Mouse (Mus musculus) hindbrain, embryonic 11.5 days (tissue): ENCODE data around the gene Gapvd1. TPM values are rescaled to one million over a fixed set of nuclear protein-coding genes. Genes with fewer than 3 reads are reported as not detected.
"Not testable (repeated sequence)": the region's sequence is repeated elsewhere in the genome, so short reads cannot be mapped to it uniquely, and the experiment has no call there.

Experiments used
- ATAC-seq: fragments of 200-750 bp; cut with Nextera tagmentation; 2 replicates; pipeline ENCODE4 v1.8.0; 2017; ENCODE audit warnings: mild to moderate bottlenecking, moderate TSS enrichment, moderate library complexity; ENCODE audit not compliant: low FRiP score
- DNase-seq: peaks from one replicate; pipeline ENCODE4 v3.0.0-alpha.2; 2015; ENCODE audit warnings: low spot score
- H3K27ac ChIP-seq: fragments of 300-500 bp; sonication (generic); 2 replicates; pipeline ENCODE4 v1.5.1; 2014; ENCODE audit warnings: mild to moderate bottlenecking, low read depth, low read length
- H3K27me3 ChIP-seq: fragments of 300-500 bp; sonication (generic); 2 replicates; pipeline ENCODE4 v1.6.1; 2014; ENCODE audit warnings: mild to moderate bottlenecking, low read length, moderate library complexity, mixed read lengths; ENCODE audit not compliant: control insufficient read depth, insufficient read depth
- H3K36me3 ChIP-seq: fragments of 300-500 bp; sonication (generic); 2 replicates; pipeline ENCODE4 v1.6.1; 2014; ENCODE audit warnings: mild to moderate bottlenecking, low read length, moderate library complexity, mixed read lengths; ENCODE audit not compliant: control insufficient read depth, insufficient read depth
- H3K4me1 ChIP-seq: fragments of 300-500 bp; sonication (generic); replicated peaks from 2 replicates; pipeline ENCODE4 v1.6.1; 2014; ENCODE audit warnings: low read length, mixed read lengths; ENCODE audit not compliant: control insufficient read depth, insufficient read depth
- H3K4me2 ChIP-seq: fragments of 300-500 bp; sonication (generic); replicated peaks from 2 replicates; pipeline ENCODE4 v1.6.1; 2014; ENCODE audit warnings: mild to moderate bottlenecking, low read depth, low read length
- H3K4me3 ChIP-seq: fragments of 300-500 bp; sonication (generic); 2 replicates; pipeline ENCODE4 v1.5.1; 2014; ENCODE audit warnings: low read depth, low read length
- H3K9ac ChIP-seq: fragments of 300-500 bp; sonication (generic); 2 replicates; pipeline ENCODE4 v1.6.1; 2014; ENCODE audit warnings: low read depth, low read length
- H3K9me3 ChIP-seq: fragments of 300-500 bp; sonication (generic); 2 replicates; pipeline ENCODE4 v1.6.1; 2016; ENCODE audit warnings: low read length; ENCODE audit not compliant: control insufficient read depth
- WGBS: fragments of 180-500 bp; shearing (Covaris S2); extraction: QIAGEN DNeasy Blood & Tissue Kit; methylation state at CpG from one replicate; pipeline ENCODE4 v1.1.7; 2014; 5-methylcytosine and 5-hydroxymethylcytosine counted together
- polyA plus RNA-seq: library from polyadenylated mRNA; unstranded; fragments of >200 nt; fragmentation: Nextera tagmentation; extraction: Ambion mirVana; gene quantifications from 2 replicates; pipeline ENCODE4 v1.2.1, GENCODE M21; 2014

The Gapvd1 gene
- polyA plus RNA-seq, 1 experiment from 2014 or later = 94.0 TPM

DNA sequence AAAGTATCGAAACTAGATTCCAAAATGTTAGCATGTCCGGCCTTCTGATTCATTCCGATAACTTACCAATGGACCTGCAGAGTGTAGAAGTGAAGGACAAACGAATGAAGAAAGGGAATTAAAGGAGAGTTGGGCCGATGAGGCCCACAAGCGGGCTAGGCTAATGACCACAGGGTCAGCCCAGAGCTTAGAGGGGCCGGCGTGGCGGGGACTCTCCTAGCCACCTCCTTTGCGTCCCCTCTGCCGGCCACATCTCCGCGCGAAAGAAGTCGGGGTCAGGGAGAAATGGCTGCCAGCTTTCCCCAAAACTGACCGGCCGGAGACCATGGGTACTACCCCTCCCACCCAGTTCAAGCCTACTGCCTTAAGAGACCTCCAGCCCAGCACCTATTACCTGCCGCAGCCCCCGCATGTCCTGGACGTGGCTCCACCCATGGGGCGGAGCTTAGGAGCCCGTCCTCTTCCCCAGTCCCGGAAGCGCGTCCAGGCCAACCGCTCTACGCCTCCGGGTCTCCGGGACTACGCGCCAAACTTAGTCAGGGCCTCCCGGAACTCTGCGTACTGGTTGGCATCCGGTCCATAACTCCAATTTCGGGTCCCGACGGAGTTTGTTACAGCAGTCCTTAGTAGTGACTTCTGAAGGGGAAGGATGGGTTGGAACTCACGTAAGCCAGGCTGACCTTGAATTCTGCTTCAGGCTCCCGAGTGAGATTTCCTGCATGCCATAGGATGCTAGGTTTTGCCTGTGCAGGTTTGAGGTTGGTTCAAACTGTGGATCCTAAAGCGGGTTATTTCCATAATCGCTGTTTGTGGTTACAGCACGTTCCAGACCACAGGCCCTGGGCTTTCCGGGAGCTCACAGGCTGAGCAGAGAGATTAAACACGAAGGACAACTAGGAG is 44.6 kb upstream of the Gapvd1 start, which contains the start of gene Rabepk:
Rabepk (minus strand) TSS at position 556 of the 900 bp plus-strand sequence.
- DNase-seq = peak; percentile 85
- ATAC-seq = peak; percentile 69
- Histone ChIP-seq H3K9me3 (no peaks in the 10 kb centered on the region), H3K9ac (peak within 1 kb of the TSS; percentile 60), H3K4me3 (peak within 1 kb of the TSS; percentile 63), H3K36me3 (no peaks in the 10 kb centered on the region), H3K4me2 (peak within 1 kb of the TSS; percentile 67), H3K27me3 (no peaks in the 10 kb centered on the region), H3K4me1 (no peaks in the 10 kb centered on the region), H3K27ac (no peak within 1 kb of the TSS)
- 5% methylated on average over 41 of the region's 44 CpGs for WGBS

DNA sequence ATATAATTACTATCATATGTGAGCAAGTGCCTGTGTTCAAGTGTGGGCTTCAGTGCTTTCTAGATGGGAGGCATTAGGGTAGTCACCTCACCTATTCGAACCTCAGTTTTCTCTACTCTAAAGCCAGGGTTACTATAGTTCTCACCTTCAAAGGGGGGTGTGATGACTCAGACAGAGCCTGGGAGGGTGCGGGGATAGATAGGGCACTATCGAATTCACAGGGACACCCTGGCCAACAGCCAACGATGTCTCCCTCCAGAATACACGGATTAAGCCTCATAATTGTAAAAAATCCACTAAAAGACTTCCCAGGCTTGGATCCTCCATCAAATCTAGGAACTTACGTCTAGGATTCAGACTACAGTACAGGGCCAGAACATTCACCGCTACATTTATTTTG is 40.4 kb upstream of the Gapvd1 start:
- Histone ChIP-seq H3K4me2 (no peak overlapping the region), H3K27me3 (no peaks in the 10 kb centered on the region), H3K27ac (no peak overlapping the region), H3K36me3 (no peaks in the 10 kb centered on the region), H3K4me1 (no peaks in the 10 kb centered on the region), H3K9me3 (no peaks in the 10 kb centered on the region), H3K9ac (no peak overlapping the region), H3K4me3 (no peak overlapping the region)
- WGBS = 93% methylated on average over 7 of the region's 7 CpGs
- DNase-seq (no peak), ATAC-seq (no peak)

DNA sequence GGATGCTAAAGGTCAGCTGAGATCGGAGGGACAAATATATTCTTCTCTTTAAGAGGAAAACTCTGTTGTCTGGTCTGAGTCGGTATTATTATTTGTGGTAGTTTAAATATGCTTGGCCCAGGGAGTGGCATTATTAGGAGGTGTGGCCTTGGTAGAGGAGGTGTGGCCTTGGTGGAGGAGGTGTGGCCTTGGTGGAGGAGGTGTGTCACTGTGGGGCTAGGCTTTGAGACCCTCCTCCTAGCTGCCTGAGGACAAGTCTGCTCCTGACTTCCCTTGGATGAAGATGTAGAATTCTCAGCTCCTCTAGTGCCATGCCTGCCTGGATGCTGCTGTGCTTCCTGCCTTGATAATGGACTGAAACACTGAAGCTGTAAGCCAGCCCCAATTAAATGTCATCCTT is 39.5 kb upstream of the Gapvd1 start:
- 96% methylated on average over 2 of the region's 2 CpGs for WGBS
- no peaks in the 10 kb centered on the region for H3K27me3 ChIP-seq
- no peak for ATAC-seq

DNA sequence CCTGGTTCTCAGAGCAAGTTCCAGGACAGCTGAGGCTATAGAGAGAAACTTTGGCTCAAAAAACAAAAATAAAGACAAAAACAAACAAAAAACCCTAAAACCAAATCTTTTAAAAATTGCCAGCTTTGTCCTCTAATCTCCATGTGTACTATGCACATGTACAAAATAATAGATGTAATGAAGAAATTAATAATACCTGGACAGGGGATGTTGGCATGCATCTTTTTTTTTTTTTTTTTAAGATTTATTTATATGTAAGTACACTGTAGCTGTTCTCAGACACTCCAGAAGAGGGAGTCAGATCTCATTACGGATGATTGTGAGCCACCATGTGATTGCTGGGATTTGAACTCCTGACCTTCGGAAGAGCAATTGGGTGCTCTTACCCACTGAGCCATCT is 37.5 kb upstream of the Gapvd1 start:
- not testable (repeated sequence) for ATAC-seq, H3K9ac ChIP-seq, H3K27me3 ChIP-seq, H3K9me3 ChIP-seq, H3K4me3 ChIP-seq, H3K27ac ChIP-seq, H3K4me1 ChIP-seq, H3K4me2 ChIP-seq, H3K36me3 ChIP-seq, DNase-seq
- WGBS = 87% methylated on average over 2 of the region's 2 CpGs

More for the DNA sequence above, 39.5 kb upstream of the Gapvd1 start:
- Histone ChIP-seq H3K36me3 (no peaks in the 10 kb centered on the region), H3K4me1 (no peaks in the 10 kb centered on the region), H3K9me3 (no peaks in the 10 kb centered on the region), H3K4me2 (no peak overlapping the region), H3K9ac (no peak overlapping the region), H3K27ac (no peak overlapping the region), H3K4me3 (no peak overlapping the region)
- no peak for DNase-seq

DNA sequence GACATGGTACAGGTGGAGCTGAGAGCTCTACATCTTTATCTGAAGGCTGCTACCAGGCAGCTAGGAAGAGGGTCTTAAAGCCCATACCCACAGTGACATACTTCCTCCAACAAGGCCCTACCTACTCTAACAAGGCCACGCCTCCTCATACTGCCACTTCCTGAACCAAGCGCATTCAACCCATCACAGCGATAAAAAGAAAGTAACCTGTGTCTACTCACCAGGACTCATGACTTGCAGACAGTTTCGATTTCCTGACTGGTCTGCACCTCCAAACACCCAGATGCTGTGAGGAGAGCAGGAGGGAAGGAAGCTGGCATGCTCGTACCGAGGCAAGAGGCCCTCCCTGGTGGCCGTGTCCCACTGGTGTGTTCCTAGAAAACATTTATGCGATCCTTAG is 35.2 kb upstream of the Gapvd1 start:
- H3K4me1 ChIP-seq = no peaks in the 10 kb centered on the region
- H3K27ac ChIP-seq = no peak overlapping the region
- DNase-seq (no peak), ATAC-seq (no peak)
- H3K27me3 ChIP-seq = no peaks in the 10 kb centered on the region
- no peak overlapping the region for H3K4me2 ChIP-seq
- H3K9me3 ChIP-seq = no peaks in the 10 kb centered on the region
- no peak overlapping the region for H3K4me3 ChIP-seq
- WGBS = 94% methylated on average over 8 of the region's 8 CpGs
- H3K9ac ChIP-seq = no peak overlapping the region
- no peaks in the 10 kb centered on the region for H3K36me3 ChIP-seq

DNA sequence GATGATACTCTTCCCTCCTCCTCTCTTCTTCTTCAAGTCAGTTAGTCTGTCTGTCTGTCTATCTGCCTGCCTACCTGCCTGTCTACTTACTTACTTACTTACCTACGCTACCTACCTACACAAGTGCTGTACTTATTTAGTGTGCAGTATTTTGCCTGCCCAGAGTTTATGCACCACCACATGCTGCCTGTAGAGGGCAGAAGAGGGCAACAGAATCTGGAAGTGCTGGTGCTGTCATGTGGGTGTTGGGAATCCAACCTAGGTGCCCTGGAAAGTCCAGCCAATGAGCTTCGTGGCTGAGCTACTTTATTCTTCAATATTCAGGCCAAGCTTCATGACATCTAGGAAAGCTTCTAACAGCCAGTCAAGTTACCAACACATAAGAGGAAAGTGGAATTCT is 29.1 kb upstream of the Gapvd1 start:
- 0 out of 2 replicates have a peak, but pooled peaks cover 10% of the 10 kb centered on the region for H3K36me3 ChIP-seq

DNA sequence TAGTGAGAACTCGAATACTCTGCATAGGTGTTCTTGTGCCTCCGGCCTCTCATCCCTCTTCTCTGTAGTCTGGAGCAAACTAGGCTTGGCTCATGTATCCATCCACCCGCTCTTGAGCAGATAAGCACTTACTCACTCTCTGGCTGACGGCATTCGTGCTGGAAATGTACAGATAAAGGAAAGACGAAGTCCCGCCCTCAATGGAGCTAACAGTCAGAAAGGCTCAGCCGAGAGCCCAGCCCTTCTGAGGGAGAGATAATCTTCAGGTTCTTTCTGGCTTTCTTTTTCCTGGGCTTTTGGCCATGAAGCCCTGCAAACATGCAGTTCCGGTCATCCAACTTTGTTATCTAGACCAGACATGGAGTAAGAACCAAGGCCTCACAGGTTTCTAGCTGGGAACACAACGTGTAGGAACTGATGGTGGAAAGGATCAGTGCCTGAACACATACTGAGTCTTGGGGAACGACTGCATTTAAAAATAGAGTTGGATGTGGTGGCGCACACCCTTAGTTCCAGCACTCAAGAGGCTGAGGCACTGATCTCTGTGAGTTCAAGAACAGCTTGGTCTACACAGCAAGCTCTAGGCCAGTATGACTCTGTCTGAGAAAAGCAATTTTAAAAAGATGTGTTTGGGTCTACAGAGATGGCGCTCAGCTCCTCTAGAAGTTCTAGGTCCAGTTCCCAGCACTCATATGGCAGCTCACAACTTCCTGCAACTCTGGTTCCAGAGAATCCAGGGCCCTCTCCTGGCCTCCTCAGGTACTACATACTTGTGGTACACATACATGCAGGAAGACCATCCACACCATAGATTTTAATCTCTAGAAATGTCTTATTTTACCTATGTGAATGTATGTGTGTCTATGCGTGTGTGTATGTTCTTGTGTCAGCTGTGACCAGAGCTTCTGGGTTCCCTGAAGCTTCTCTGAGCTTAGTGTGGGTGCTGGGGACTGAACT is 28.3 kb upstream of the Gapvd1 start:
- Histone ChIP-seq H3K27me3 (no peaks in the 10 kb centered on the region), H3K4me2 (no peak overlapping the region), H3K9me3 (no peaks in the 10 kb centered on the region), H3K27ac (no peak overlapping the region), H3K36me3 (0 out of 2 replicates have a peak, but pooled peaks cover 10% of the 10 kb centered on the region), H3K4me3 (no peak overlapping the region), H3K4me1 (no peaks in the 10 kb centered on the region), H3K9ac (no peak overlapping the region)
- no peak for DNase-seq
- WGBS = 93% methylated on average over 14 of the region's 14 CpGs
- no peak for ATAC-seq

More for the DNA sequence above, 29.1 kb upstream of the Gapvd1 start:
- Histone ChIP-seq H3K9ac (no peak overlapping the region), H3K4me1 (no peaks in the 10 kb centered on the region), H3K27ac (no peak overlapping the region), H3K27me3 (no peaks in the 10 kb centered on the region), H3K4me2 (no peak overlapping the region), H3K9me3 (no peaks in the 10 kb centered on the region), H3K4me3 (no peak overlapping the region)
- ATAC-seq (no peak), DNase-seq (peak; percentile 58)
- WGBS = 76% methylated on average over 2 of the region's 2 CpGs

DNA sequence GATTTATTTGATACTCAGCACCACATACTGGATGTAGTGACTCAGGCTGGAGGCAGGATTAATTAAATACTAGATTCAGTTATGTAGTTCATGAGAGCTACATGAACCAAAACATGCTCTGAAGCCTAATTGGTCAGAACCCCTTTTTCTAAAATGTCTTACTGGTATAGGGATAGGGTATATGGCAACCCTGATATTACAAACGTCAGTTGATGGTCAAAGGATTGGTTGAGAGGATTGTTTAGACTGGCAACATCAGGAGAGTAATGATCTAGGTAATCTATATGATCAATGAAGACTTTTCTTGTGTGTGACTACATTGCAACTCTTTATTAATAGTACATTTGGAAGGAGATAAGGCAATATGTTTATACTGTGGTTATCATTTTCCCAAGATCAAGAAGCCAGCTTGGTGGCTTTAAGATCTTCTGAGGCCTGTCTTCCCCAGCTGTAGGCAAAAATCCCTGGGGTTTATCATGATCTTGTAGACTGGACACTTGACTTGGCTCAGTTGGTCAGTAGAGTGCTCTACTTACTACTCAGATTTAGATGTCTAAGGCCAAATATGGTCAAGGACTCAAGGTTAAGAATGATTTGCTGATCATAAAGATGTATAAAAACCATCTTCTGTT is 22.3 kb upstream of the Gapvd1 start:
- ATAC-seq = no peak
- H3K36me3 ChIP-seq = peaks cover 27% of the 10 kb centered on the region
- no peak overlapping the region for H3K27ac ChIP-seq
- H3K9ac ChIP-seq = no peak overlapping the region
- peaks cover 23% of the 10 kb centered on the region for H3K4me1 ChIP-seq
- no peaks in the 10 kb centered on the region for H3K27me3 ChIP-seq
- H3K4me3 ChIP-seq = no peak overlapping the region
- no peak for DNase-seq
- no peak overlapping the region for H3K4me2 ChIP-seq
- no peaks in the 10 kb centered on the region for H3K9me3 ChIP-seq
- WGBS = 67% methylated on average over 1 of the region's 1 CpGs
